Mouse (Mus musculus): ENCODE measurements around the gene Pdgfa.
A peak's percentile ranks its signal among the peaks of the same experiment; 100 is the strongest.

The Pdgfa gene

DNA sequence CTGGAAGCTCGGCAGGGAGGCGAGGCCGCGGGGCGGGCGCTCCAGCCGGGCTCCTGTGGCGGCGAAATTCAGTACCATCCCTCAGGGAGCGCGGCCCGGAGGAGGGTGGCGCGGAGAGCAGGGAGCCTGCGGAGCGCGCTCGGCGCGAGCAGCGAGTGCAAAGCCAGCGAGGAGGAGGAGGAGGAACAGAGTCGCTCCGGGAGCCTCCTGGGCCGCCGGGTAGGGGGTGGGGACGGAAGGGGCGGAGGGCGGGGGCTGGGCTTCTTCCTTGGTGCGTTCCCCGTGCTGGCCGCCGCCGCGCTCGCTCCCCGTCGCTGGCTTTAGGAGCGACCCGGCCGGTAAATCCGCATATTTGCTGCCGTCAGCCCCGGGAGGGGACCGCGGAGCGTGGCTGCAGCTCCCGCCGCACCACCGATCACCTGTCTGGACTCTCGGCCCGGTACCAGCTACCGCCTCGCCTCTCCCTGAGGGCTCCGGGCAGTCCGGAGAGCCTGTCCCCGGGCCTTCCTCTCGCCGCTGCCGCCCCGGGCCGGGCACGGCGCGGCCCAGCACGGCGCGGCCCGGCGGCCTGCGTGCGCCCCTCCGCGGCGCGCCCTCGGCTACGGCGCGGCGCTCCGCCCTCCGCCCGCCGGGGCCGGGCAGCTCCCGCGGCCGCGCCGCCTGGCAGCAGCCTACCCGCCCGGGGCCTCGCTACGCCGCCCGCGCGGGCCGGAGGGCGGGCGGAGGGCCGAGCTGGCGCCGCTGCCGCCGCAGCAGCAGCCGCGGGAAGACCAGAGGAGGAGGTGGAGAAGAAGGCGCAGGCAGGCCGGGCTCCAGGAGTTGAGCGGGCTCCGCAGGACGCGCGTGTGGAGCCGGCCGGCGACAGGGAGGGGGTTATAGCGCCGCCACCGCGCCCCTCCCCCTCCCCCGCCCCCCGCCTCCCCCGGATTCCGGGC is 2.1 kb downstream of the Pdgfa start:
- peak; percentile 84 to 85 for DNase-seq

DNA sequence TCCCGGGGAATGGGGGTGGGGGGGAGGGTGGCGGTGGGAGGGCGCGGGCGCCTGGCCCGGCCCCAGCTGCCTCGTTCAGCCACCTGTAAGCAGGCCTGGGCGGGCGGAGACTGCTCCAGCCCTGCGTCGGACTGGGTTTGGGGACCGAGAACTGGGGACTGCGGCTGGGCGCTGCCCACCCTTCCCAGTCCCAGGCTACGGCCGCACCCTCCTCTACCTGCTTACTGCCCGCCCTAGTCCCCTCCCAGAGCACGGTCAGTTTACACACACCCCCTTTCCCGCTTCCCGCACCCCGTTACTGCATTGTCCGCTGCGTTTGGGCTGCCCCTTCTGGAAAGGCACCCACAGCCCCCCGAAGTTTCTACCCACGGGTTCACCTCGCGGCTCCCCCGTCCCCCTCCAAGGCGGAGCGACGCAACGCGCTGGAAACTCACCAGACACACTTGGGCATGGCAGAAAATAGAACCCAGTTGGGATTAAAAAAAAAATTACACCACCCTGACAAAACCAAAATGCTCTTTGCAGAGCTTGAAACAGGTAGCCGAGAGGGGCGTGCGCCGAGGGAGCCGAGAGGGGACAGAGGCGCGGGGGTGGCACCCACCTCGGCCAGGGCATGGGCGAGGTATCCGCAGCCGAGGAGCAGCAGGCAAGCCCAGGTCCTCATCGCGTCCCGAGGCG is 2.9 kb downstream of the Pdgfa start:
- peak; percentile 52 to 60 for DNase-seq

DNA sequence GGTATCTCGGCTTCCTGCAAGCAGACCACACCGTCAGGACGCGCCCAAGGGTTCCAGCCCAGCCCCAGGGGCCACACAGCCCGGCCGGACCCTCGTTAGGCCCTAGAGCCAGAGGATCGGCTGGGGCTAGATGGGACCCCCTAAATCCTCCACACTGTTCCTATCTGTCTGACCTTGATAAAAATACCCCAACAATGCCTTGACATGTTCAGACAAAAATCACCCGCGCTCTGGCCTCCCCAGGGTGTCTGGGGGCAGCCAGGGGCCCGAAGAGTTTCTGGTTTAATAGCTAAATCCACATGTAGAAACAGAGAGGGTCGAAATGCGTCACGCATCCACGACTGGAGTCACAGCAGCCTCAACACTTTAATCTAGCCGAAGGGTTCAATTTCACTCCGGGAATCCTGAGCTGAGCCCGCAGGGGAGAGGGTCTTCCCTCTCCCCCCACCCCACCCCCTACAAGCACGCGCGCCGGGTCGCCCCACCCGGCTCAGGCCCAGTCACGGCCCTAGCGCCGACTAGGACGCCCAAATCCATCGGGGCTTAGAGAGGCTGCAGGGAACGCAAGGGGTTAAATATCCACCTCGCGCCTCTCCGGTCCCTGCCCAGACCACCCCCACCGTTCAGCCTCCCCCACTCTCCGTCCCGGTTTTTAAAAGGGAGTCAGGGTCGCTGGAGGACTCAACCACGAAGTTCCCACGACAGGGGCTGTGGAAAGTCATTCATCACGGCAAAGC is 3.6 kb downstream of the Pdgfa start:
- peak in 1 of 2 experiments; percentile 21 for DNase-seq

DNA sequence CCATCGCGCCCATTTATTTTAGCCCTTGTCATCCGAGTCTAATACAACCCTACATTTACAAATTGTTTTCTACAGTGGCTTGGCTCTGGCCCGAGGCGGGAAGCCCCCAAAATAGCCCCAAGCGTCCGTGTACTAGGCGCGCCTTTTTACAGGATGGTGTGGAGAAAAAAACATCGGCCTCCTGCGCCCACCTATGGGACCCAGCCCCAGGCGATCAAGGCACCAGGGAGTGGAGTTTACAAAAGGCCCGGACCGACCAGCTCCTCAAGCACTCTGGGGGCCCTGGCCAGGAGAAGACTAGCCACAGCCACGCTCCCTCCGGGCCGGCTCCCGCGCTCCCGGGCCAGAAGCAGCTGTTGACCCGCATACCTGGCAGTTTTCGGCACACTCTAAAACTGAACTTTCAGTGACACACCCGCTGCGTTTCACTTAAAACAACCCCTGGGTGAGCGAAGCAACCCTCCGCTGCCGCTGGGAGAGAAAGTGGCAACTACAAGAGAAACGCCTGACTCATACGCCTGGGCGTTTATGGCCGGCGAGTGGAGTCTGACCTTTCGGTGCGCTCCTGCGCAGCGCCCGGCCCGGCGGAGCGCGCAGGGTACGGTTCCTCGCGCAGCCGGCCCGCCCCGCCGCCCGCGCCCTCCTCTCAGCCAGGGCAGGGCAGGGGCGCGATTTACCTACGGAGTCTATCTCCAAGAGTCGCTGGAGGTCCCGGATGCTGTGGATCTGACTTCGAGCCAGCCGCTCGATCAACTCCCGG is 4.4 kb downstream of the Pdgfa start:
- peak in 1 of 2 experiments; percentile 39 for DNase-seq

DNA sequence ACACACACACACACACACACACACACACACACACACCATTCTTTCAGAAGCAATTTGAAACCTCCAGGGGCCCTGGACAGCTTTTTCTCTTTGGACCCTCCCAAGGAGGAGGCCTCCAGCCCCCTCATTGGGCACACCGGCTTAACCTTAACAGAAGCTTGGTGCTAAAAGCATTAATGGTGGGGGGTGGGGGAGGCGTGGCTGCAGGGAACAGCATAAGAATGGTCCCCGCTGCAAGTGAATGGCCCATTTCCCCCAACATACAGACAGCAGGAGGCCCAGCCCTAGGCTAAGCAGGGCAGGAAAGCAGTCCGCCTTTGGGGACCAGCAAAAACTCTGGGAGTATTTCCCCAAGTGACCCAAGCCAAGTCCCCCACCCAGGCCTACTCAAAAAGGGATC is 5.4 kb downstream of the Pdgfa start:
- DNase-seq, result no peak

DNA sequence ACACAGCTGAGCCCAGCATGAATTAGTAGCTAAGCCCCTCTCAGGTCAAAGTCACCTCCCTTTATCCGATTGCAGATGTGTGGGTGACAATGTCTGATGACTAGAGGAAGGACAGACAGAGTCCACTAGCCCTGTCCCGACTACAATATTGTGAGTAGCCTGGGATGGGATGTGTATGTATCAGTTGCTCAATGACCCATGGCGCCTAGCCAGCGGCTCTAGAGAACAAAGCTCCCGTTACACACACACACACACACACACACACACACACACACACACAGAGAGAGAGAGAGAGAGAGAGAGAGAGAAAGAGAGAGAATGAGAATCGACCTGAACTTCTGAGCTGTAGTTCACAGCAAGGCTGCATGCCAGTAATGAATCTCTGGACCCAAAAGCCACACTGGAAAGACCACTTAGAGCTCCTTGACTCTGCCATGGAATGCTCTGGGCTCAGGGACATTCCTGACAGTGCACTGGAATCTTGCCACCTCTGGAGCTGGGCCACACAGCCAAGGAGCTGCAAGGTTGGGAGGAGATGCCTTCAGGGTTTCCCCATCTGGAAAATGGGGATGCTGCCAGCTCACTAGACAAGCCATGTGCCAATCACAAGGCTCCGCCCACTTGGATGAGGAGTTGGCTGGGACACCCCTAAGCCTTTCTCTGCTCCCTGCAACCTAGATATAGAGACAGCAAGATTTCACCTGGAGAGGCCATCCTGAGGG is 6.3 kb downstream of the Pdgfa start:
- DNase-seq, result peak; percentile 87 to 90

DNA sequence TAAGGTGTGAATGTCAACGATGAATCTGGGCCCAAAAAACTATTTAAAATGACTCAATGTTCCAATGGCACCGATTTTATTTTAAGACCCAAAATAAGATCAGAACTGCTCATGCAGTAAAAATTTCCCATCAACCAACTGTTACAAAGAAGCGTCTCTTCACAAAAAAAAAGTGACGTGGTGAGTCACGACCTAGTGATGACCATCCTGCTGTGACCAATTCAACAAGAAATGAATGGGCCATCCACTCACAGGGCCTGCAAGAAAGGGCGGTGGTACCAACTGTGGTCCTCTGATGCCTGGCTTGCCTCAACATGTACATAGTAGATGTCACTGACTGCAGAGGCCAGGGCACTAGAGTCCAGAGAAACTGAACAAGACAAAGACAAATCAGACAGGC is 7.6 kb downstream of the Pdgfa start:
- DNase-seq, result no peak

DNA sequence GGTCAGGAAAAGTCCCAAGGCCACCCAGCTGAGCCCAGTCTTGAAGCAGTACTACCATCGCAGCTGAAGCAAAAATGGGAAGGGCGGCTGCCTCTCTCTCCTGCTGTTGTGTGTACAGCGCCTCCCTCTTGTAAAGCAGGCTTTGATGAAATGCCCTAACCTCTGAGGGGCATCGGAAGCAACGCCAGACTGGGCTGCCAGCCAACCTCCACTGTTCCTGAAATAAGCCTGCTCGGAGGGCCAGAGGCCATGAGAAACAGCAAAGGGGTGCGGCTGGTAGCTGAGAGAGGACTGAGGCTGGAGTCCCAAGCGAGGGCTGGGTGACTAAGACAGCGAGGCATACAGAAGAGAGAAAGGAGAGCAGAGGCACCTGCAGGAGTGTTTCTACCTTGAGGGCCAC is 8.4 kb downstream of the Pdgfa start:
- DNase-seq, result peak; percentile 83 to 87

DNA sequence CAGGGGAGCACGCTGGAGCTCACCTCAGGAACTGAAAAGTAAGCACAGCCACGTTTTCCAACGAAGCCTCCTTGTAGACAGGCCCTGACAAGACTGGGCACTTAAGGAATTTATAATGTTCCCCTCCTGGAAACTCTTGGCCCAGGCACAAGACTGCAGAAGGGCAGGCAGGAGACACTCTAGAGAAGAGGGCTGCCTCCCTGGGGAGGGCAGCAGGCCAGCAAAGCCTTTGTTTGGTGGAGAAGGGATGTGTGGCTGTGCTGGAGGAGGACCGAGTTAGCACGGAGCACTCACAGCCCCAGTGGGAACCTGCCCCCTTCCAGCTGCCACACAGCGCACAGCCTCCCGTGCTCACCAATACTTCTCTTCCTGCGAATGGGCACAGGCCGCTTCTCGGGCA is 9.2 kb downstream of the Pdgfa start:
- peak; percentile 66 to 74 for DNase-seq

DNA sequence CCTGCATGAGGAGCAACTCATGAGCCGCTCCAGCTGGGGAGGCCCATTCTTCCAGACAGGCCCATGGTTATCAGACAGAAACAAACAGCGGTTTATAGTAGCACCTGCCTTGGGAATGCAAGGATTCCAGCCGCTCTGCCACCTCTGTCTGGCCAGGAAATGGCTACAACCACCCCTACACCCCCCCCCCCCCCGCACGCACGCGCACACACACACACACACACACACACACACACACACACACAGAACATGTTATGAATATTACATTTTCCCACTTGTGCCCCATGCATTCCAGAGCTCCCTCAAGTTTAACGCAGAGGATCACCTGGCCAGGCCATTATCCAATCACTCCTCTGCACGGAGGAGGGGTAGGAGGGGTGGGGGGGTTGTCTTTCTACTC is 15.2 kb downstream of the Pdgfa start:
- no peak for DNase-seq

DNA sequence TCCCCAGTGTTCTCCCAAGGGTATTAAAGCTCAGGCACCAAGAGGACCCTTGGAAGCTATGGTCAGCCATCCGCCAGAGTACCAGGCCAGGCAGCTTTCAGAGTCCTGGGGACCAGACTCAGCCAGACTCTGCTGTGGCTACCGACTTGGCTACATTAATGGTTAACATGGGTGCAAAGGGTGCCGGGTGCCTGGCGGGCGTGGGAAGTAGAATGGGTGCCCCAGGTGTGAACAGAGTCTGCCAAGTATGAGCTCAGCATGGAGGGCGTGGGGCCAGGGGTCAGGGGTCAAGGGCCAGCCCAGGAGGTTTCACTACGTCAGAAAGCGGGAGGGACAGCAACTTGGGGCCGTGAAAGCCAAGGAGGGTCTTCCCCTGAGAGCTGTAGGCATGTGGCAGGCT is 16.6 kb downstream of the Pdgfa start:
- DNase-seq, result peak in 1 of 2 experiments; percentile 36

DNA sequence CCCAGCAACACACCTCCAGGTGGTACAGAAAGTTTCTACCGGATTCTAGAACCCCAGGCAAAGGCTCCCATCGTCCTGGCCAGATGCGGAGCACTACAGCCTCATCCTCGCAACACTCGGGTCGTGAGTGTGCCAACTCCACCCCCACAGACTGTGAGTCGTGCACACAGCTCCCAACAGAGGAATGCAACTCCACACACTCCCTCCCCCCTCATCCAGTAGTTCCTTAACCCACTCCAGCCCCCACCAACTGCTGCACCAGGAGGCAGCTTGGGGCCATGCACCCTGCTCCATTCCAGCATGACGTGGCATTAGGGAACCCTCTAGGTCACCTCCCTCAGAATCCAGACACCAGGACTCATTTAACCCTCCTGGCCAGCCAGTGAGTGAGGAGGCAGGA is 17.3 kb downstream of the Pdgfa start:
- DNase-seq, result peak in 1 of 2 experiments; percentile 39

DNA sequence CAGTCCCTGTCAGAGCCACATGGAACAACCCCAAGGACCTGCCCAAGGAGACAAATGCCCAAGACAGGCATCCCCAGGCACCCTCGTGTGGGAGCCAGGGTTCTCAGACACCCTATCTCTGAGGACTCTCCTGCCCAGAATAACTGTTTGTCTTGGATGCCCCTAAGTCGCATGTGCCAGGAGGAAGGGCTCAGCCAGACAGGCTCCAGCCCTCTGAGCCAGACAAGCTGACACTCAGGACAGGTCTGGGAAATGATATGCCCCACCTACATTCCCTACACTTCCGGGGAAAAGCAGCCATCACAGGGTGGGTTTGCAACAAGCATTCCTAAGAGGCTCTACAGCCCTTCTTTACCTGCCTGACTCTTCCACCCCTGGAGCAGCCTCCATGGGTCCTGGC is 19.4 kb downstream of the Pdgfa start:
- peak in 1 of 2 experiments; percentile 45 for DNase-seq

DNA sequence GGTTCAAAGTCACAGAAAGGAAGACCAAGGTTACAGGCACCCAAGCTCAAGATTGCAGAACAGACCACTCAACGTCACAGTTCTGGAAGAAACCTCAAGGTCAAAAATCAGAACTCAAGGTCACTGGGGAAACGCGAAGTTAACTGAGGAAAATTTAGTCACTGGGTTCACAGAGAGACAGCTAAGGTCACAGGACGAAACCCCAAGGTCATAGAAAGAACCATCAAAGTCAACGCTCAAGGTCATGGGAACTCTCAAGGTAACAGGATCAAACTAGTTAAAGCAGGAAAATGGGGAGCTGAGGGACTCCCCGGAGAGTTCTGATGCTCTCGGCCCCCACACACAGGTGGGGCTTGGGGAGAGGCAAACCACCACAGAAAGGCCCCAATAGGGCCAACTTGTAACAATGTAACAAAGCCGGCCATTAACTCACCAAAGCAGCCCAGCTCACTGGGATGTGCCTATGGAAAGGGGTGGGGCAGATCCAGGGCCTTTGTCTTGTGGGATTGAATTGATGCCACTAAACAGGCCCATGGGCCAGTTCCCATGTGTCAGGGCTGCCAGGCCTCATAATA is 22.2 kb downstream of the Pdgfa start:
- no peak for DNase-seq

DNA sequence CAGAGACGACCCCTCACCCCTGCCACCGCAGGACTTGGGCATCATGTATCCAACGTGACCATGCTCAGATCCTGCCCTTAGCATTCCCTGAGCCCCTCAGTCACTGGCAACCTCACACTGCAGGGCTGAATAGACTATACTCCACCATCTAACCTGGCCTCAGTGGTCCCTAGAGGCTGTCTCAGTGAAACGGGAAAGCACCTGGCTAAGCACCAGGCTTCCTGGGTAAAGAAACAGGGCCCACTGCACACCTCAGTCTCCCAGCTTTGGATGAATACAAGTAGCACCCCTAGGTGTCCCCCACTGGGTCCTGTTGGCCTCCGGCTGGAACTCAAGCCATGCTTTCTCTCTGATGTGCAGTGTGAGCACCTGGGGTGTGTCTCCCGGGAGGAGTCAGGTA is 23.7 kb downstream of the Pdgfa start:
- DNase-seq, result no peak

DNA sequence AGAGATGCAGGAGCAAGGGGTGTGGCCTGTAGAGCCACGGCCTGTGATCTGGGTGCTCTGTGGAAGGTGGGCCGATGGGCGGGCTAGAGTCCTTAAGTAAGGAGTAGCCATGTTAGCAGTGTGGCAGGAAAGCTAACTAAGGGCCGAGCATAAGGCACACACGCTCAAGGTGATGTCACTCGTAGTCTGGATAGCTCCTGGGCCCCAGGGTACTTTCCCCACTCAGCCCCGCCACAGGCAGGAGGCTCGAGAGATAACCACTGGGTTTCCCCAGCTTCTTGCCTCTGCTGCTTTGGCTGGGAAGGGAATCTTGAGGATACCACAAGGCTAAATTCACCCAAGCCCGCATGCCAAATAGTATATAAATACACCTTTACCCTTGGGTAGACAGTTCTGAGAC is 25.8 kb downstream of the Pdgfa start:
- DNase-seq, result no peak

DNA sequence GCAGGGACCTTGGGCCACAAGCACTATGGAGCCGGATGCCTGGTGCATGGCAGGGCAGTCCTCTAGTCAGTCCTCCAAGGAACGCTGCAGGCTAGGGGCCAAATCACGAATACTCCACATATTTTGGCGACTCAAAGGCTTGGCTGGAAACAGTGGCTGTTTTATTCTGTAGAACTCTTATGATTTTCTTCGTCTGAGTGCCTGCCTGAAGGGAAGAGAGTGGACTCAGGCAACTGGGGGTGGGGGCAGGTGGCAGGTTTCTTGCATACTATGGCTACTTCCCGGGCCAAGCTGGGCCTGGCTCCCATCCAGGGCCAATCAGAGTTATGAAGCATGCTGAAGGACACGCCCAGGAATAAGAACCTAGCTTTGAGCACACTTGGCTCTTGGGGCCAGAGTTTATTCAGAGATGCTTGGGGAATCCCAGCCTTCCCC is 27.1 kb downstream of the Pdgfa start:
- peak; percentile 84 to 87 for DNase-seq

DNA sequence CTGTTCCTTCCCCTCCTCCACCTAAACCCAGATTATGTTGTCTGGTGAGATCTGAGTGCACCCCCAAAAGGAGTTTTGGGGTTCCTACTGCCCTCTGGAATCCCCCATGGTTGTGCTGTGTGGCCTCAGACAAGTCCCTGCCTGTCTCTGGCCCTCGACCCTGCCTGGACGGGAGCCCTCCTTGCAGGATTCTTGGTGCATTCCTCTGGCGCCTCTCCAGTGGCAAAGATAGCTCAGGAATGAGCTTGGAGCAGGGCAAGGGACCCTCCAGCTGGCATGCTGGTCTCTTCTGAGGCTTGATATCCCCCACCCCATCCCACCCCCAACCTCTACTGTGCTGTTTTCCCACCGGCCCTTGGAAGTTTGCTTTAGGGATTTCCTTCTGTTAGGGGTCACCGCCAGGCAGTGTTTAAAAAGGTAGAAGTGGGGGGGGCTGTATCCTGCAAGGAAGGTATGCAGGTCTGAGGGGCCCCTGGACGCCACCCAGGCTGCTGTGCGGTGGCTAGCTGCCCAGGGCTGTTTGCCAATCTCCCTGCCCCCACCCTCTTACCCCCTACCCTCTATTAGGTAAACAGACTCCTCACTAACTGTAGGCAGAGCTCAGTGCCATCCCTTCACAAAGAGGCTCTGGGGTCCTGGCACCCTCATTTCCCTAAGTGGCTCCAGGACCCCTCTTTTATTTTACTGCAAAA is 31.0 kb downstream of the Pdgfa start:
- DNase-seq, result no peak

DNA sequence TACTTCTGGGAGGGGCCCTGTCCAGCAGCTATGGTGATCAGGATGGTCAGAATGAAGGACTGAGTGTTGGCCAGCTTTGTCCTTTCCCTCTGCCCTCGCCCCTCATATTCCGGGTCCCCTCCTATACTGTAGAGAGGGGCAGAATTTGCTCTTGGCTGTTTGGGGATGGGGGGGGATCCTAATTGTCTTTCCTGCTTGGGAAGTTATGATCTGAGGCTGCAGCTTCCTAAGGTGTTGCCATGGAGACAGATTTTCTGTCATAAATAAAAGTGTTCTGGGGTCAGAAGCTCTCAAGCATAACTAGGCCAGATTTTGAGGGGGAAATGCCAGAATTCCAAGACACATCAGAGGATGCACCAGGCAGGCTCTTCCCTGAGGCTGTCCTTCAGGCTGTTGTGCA is 31.6 kb downstream of the Pdgfa start:
- no peak for DNase-seq

DNA sequence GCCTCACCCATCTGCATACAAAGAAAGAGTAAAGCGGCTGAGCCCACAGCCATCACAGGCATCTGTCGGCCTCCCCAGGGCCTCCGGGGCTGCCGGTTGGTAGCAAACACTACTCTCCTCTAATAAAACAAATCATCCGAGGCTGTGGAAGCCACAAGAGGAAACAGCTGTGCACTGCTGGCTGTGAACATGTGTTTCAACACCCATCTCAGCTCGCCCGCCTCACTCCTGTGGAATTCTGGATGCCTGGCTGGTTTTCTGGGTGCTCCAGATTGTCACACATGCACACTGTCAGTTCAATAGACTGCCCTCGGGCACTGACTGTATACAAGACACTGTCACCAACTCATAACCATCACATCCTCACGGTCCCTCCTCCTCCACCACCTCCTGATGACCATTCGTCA is 40.7 kb downstream of the Pdgfa start:
- no peak for DNase-seq

DNA sequence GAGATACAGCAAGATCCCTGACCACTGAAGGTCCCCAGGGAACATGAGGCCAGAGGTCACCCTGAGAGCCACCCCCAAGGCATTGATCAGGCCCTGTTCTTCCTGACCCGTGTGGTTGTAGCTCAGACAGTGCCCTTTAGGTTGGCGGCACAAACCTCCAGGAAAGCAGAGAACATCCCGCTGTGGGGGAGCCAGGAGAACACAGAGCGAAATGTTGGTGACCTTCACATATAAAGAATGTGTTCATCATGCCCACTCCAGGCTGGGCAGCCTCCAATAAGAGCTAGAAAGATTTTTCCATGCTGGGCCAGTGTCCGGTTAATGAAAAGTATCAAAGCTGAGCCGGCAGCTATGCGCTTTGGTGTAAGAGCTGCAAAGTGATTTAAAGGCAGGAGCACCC is 43.2 kb downstream of the Pdgfa start:
- no peak for DNase-seq
